Mouse (Mus musculus): ENCODE results near the gene Gm29797.

- TF ChIP-seq POLR2A (IDR thresholded peaks at IDR 0.05; ENCODE audit: control insufficient read depth, low read depth, low read length) = no peak
- TF ChIP-seq CTCF (IDR thresholded peaks at IDR 0.05; ENCODE audit: control insufficient read depth, insufficient read depth, insufficient replicate concordance, low read depth, low read length) = no peak; the same call in 1 of the 2 replicates
Observed at GRCm38 (mm10) chr2:181679951-181680715, 23.3 kb downstream of the Gm29797 start, which contains the start of gene Tcea2.

All from testis, adult 2 months (tissue).